Mouse (Mus musculus): ENCODE measurements around the gene Hnrnpc.

- no peak for TF ChIP-seq POLR2A (IDR thresholded peaks at IDR 0.05; ENCODE audit: borderline replicate concordance, low read depth, low read length)
- no peak for TF ChIP-seq CTCF (IDR thresholded peaks at IDR 0.05; ENCODE audit: low read depth, low read length)
Observed at GRCm38 (mm10) chr14:52106741-52107140, 2.9 kb upstream of the Hnrnpc start.

Data from bone marrow macrophage, adult 2 months (primary cell).